Mouse (Mus musculus) layer of hippocampus, adult 18-20 months (tissue): ENCODE data around the gene Hoxb8. TPM values are rescaled to one million over a fixed set of nuclear protein-coding genes. Genes with fewer than 3 reads are reported as not detected.

ENCODE experiments used
- DNase-seq, 2 experiments: peaks; one replicate each; pipeline ENCODE4 v3.0.0; 2022; ENCODE audit warnings: low spot score in 2 of 2
- total RNA-seq, 2 experiments: library from RNA; stranded (reverse); gene quantifications; 2 replicates each; pipeline ENCODE4 v1.2.3; 2021

Hoxb8 gene
- total RNA-seq, 2 experiments from 2014 or later, result not detected

DNA sequence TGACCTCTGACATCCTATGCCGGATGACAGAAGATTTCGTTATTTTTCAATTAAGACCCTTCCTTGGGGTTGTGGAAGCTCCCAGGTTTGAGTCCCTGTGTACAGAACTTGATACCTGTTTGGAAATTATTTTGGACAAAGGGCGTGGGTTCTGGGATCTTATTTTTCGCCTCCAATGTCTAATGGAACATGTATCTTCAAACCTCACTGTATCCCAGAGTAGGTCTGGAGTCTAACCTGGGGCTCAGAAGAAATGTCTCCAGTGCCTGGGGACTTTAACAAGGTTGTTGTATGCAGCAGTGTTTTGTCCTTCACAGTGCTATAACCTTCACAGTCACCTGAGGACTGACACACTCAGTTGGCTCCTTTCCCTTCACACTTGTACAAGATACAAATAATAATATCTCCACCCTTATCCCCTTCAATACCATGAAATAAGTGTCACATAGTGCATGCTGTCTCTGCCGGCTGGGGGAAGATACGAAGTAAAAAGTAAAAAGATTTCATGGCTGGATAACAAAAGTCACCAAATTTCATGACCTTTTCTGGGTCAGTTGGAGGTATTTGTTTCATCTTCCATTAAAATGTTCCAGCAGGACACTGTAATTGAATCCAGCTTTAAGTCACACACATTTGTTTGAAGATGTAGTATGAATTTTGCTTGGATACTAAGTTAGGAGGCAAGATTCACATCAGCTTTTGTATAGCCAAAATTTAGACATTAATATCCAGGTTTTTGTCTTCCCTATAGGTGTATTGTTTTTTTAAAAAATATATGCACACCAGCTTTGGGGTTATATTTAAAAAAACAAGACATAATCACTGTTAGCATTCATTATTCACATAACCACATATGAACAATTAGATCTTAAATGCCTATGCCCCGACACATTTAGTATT is 14.4 kb upstream of the Hoxb8 start:
- DNase-seq, result no peak

GRCm38 (mm10) chr11:96268031-96268745 is 13.5 kb upstream of the Hoxb8 start:
- no peak for DNase-seq

- no peak for DNase-seq
Measured at GRCm38 (mm10) chr11:96269869-96270268, 11.8 kb upstream of the Hoxb8 start.

DNA sequence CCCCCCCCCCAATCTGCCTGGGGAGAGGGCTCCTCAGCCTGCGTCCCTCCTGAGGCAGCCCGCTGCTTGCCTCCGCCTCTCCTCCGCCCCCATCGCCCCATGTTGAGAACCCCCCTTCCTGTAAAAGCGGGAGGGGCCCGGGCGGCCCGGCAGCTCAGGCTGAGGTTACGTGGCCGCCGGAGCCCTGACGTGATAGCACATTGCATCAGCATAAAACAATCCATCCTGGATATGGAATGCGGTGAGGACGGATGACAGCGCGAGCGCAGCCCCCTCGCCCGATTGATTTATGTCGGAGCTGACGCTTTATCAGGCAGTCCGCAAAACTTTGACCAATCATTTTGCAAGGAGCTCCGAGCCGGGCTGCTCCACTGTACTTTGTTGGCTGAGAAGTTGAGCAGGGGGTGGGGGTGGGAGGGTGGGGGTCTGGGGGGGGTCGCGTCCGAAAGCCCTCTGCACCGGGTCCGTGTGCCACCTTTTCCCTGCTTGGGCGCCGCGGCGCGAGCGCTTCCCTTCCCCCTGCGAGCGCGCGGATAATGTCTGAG is 10.6 kb upstream of the Hoxb8 start, which contains the start of gene Hoxb9:
TSS of gene Hoxb9 (plus strand) at position 462 of the 545 bp plus-strand sequence.
- no peak for DNase-seq

GRCm38 (mm10) chr11:96271541-96272011 is 10.1 kb upstream of the Hoxb8 start:
- DNase-seq, result no peak

DNA sequence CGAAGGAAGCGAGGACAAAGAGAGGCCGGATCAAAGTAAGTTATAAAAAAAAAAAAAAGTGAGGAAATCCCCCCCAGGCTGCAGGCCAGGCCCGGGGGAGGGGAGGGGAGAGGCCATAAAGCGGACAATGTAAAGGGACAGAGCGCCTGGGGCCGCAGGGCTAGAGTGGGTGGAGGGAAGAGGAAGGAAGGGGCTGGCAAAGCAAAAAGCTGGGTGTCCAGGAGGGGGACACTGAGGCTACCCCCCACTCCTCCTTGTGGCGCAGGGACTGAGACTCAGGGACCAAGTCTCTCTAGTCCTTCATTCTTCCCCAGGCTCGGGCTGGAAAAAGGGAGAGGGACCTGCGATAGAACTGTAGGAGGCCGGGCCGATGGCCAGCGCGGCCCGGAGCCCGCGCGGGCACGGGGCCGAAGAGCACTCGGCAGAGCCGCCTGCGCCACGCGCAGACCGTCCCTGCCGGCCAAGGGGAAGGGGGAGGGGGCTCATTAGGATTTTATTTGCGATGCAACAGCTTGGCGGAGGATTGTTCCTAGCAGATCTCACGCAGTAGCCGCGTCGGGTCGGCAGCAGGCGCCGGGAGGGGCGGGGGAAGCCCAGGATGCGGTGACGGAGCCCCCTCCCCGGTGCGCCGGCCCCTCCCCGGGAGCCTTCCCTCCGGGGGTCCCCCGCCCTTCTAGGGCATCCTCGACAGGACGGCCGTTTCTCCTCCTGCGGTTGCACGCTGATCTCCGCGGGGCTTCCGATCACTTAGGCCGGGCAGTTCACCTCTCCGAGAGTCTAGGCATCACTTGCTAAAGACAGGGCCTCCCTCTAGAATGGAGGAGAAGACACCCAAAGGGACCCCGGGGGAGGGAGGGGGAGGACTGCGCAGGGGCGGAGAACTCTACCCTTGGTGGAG is 9.4 kb upstream of the Hoxb8 start:
- DNase-seq, result no peak

DNA sequence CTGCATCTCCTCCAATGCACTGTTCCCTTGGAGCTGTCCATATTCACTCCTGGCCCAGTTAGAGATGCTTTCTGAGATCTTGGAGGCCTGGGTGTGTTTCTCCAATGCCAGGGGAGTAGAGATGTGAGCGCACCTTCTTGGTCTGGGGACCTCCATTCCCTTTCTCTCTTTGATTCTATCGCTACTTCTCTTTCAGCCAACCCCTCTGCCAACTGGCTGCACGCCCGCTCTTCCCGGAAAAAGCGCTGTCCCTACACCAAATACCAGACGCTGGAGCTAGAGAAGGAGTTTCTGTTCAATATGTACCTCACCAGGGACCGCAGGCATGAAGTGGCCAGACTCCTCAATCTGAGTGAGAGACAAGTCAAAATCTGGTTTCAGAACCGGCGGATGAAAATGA is 7.3 kb upstream of the Hoxb8 start:
- no peak for DNase-seq

- no peak for DNase-seq
Measured at GRCm38 (mm10) chr11:96275896-96276295, 5.8 kb upstream of the Hoxb8 start.

DNA sequence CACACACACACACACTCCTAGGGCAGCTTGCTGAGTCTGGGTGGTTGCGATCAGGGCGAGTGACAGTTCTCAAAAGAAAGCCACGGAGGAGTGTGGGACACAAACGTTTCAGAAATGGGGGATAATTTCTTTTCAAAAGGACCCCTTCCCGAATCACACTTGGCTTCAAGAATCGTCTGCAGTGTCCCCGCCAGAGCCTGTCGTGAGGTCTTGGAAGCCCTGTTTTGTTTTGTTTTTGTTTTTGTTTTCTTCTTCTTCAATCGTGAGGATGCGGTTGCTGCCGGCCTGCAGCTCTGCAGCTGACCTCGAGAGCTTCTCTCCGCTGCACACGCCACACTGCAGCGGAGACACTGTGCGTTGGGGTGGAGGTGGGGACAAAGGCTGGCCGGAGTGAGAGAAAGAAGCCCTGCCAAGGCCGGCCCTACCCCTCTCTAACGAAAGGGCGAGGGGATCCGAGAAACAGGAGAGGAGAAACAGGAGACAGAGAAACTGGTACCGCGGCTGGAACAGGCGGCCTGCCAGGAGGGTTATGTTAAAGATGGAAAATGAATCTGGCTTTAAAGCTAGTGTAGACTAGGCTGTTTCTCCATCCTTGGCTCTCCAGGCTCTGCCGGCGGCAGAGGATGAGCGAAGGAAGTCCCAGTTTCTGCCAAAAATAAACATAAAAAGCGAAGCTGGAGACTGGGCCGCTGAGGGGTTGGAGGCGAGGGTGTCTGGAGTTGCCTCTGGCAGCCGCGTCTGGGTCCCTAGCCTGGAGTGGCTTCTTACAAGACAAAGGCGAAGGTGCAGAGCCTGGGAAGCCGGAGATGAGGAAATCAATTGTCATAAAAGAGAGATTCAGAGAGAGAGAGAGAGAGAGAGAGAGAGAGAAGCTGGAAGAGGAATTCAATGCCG is 4.3 kb upstream of the Hoxb8 start:
- no peak for DNase-seq

- DNase-seq, result no peak
Measured at GRCm38 (mm10) chr11:96278324-96278723, 3.4 kb upstream of the Hoxb8 start.

DNA sequence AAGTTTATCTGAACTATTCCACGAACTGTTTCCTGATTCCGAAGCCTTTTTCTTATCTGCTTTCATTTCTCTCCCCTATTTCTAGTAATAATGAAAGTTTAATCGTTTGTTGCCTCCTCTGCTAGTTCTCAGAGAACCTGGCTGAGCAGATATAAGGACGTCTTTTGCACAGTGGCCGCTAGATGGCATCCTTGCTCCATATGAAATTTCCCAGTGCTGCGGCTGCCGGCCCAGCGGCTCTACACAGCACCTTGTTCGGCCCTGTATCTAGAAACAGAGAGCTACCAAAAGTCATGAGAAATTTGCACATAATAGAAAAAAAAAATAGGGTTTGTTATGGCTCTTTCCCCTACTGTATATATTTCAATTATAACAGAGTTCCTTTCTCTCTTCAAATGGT is 2.9 kb upstream of the Hoxb8 start:
- DNase-seq, result peak; percentile 69 to 88

- DNase-seq, result no peak
Measured at GRCm38 (mm10) chr11:96279421-96280233, 2.1 kb upstream of the Hoxb8 start.

DNA sequence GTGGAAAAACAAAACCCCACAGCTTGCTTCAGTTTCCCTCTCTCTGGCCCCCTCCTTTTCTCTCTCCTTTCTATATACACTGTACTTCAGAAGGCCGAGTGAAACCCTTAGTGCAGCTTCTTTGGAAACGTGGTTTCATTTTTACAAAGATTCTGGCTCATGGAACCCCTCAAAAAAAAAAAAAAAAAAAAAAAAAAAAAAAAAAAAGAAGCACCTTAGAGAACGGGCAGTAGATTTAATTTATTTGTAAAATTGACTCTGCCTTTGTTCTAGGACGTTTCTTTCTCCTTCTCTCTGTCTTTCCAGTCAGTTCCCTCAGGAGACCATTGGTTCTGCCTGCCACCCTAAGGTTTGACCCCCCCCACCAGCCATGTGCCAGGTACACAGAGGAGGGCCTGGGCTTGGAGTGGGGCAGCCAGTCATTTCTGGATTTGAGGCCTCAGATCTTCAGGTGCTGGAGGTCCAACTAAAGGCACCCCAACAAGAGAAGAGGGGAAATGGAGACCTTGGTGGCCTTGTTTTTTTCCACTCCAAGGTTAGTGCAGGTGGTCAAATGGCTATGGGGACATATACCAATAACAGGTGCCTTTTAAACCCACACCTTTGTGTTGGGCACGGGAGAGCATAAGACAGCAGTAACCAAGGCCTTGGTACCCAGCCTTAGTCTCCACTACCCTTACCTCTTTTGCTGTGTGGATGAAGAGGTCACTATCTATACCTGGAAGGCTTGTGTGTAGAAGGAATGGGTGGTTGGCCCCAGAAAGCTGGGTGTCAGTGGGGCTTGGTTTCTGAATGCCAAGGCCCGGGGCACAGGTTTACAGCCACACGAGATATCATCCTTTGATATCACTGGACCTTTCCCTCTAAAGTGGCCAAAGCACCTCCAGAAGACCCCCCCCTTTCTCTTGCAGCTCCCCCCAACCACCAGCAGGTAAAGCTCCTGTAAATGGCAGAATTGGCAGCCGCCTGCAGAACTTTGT is 1.0 kb upstream of the Hoxb8 start:
- DNase-seq, result no peak

GRCm38 (mm10) chr11:96281396-96281795 is 309 bp upstream of the Hoxb8 start:
- no peak for DNase-seq

DNA sequence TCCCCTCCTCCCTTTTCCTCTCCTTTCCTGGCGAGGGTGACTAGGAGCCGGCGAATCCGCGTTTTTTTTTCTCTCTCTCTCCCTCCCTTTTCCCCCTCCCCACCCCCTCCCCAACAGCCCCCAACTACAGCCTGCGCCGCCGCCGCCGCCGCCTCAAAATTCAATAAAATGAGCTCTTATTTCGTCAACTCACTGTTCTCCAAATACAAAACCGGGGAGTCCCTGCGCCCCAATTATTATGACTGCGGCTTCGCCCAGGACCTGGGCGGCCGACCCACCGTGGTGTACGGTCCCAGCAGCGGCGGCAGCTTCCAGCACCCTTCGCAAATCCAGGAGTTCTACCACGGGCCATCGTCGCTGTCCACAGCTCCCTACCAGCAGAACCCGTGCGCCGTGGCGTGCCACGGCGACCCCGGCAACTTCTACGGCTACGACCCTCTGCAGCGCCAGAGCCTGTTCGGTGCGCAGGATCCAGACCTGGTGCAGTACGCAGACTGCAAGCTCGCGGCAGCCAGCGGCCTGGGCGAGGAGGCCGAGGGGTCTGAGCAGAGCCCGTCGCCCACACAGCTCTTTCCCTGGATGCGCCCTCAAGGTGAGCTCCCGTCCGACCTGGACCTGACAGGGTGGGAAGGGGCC is 1.2 kb downstream of the Hoxb8 start:
- DNase-seq, result no peak

DNA sequence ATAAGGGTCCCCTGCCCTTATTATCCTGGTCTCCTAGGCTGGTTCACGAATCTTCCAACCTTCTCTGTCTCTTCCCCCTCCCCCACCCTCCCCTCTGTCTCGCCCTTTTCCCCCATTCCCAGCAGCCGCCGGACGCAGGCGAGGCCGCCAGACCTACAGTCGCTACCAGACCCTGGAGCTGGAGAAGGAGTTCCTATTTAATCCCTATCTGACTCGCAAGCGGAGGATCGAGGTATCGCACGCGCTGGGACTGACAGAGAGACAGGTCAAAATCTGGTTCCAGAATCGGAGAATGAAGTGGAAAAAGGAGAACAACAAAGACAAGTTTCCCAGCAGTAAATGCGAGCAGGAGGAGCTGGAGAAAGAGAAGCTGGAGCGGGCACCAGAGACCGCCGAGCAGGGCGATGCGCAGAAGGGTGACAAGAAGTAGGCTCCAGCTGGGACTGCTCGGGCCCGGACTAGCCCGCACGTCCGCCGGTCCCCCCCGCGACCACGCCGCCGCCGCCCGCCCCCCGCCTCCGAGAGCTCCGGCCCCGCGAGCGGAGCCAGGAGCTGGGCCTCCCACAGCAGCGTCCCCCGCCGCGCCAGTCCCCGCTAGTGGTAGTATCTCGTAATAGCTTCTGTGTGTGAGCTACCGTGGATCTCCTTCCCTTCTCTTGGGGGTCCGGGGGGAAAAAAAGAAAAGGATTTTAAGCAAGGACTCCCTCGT is 2.5 kb downstream of the Hoxb8 start:
- no peak for DNase-seq
